Mouse (Mus musculus): ENCODE data around the gene Tmem251.

DNA sequence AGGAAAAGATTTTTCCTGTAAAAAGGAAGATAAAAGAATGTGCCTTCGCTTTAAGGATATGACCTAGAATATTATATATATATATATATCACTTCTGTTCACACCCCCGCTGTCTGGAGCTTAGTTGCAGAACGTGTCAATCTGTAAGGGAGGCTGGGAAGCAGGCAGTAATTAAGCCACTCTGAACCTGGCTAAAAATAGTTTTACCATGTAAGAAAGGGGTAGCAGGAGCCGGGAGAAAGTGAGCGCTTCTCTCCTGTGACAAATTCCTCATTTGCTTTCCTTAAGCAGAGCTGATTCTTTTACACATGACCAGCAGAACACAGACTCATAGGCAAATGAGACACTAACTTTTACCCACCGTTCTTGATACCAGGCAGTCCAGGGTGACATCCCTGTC, 19.7 kb upstream of the Tmem251 start:
- TF ChIP-seq CTCF (IDR thresholded peaks at IDR 0.05; ENCODE audit: low read depth) (no peak), EP300 (IDR thresholded peaks at IDR 0.05; ENCODE audit: low read depth) (no peak)
